Mouse (Mus musculus) small intestine, adult 10 weeks (tissue): ENCODE data around the gene Gm17093. TPM values are rescaled to one million over a fixed set of nuclear protein-coding genes. Genes with fewer than 3 reads are reported as not detected.

Experiments
- polyA plus RNA-seq: library from polyadenylated mRNA; stranded (reverse); fragments of 350-450 nt; fragmentation: Illumina TruSeq; extraction: RNeasy Lipid Tissue Mini Kit (QIAGEN cat#74804); gene quantifications from one replicate; pipeline ENCODE4 v1.2.3, GENCODE M21; 2014; ENCODE audit warnings: low replicate concordance

Gm17093 gene
- polyA plus RNA-seq: not detected

GRCm38 (mm10) chr14:44517976-44518375 is at the start of gene Gm17093:
Gene Gm17093, plus strand, starts transcription at chr14:44518276.

GRCm38 (mm10) chr14:44492163-44492562 is 25.9 kb upstream of the Gm17093 start, which contains the start of gene BC061237:
Gene BC061237, plus strand, starts transcription at chr14:44492463.

Other genes with a start within 250 kb of the Gm17093 start
- gene Gm8220, start 232.7 kb upstream of the Gm17093 start, polyA plus RNA-seq: not detected
- gene Gm5930, start 179.7 kb upstream of the Gm17093 start, polyA plus RNA-seq: not detected
- gene Gm8229, start 152.9 kb upstream of the Gm17093 start, polyA plus RNA-seq: not detected
- gene Gm3371, start 107.6 kb upstream of the Gm17093 start, polyA plus RNA-seq: not detected
- not detected for gene Gm8232, start 84.6 kb upstream of the Gm17093 start, polyA plus RNA-seq
- gene BC061237, start 25.8 kb upstream of the Gm17093 start, polyA plus RNA-seq: not detected
- not detected for gene Gm8247, start 64.9 kb downstream of the Gm17093 start, polyA plus RNA-seq
- gene Gm5624, start 109.7 kb downstream of the Gm17093 start, polyA plus RNA-seq: not detected
- gene Gm8257, start 188.2 kb downstream of the Gm17093 start, polyA plus RNA-seq: not detected
- not detected for gene Gm8267, start 232.1 kb downstream of the Gm17093 start, polyA plus RNA-seq